Mouse (Mus musculus) testis, adult 2 months (tissue): ENCODE measurements around the gene Efhd2.

Experiments
- CTCF ChIP-seq: fragments of 200-500 bp; IDR thresholded peaks from 2 replicates; pipeline ENCODE4 v1.5.1; 2012; ENCODE audit warnings: low read depth, mild to moderate bottlenecking, inconsistent platforms, low read length, moderate library complexity; ENCODE audit not compliant: control insufficient read depth, insufficient read depth, insufficient replicate concordance
- POLR2A ChIP-seq: fragments of 200-500 bp; IDR thresholded peaks from 2 replicates; pipeline ENCODE4 v1.6.1; 2012; ENCODE audit warnings: low read depth, mild to moderate bottlenecking, inconsistent platforms, low read length, moderate library complexity; ENCODE audit not compliant: control insufficient read depth

GRCm38 (mm10) chr4:141826060-141826459, 48.7 kb downstream of the Efhd2 start, which contains the start of gene Cela2a:
- no peak for TF ChIP-seq POLR2A
- TF ChIP-seq CTCF, result no peak
